Mouse (Mus musculus) liver, postnatal 0 days (tissue): ENCODE results near the gene Gadd45gip1. TPM values are rescaled to one million over a fixed set of nuclear protein-coding genes. Genes with fewer than 3 reads are reported as not detected.

ENCODE experiments used
- ATAC-seq: fragments of 200-750 bp; cut with Nextera tagmentation; 2 replicates; pipeline ENCODE4 v1.8.0; 2017; ENCODE audit warnings: mild to moderate bottlenecking, moderate library complexity
- DNase-seq: peaks from one replicate; pipeline ENCODE4 v3.0.0-alpha.2; 2016
- H3K27ac ChIP-seq: fragments of 300-500 bp; sonication (generic); 2 replicates; pipeline ENCODE4 v1.5.1; 2014; ENCODE audit warnings: antibody characterized with exemption, moderate library complexity, mild to moderate bottlenecking, low read depth
- H3K27me3 ChIP-seq: fragments of 300-500 bp; sonication (generic); 2 replicates; pipeline ENCODE4 v1.6.1; 2014; ENCODE audit warnings: low read length, control low read depth, mixed read lengths; ENCODE audit not compliant: insufficient read depth
- H3K36me3 ChIP-seq: fragments of 300-500 bp; sonication (generic); replicated peaks from 2 replicates; pipeline ENCODE4 v1.6.1; 2014; ENCODE audit warnings: mild to moderate bottlenecking, control low read depth, low read length, moderate library complexity, mixed read lengths; ENCODE audit not compliant: insufficient read depth
- H3K4me1 ChIP-seq: fragments of 300-500 bp; sonication (generic); 2 replicates; pipeline ENCODE4 v1.6.1; 2014; ENCODE audit warnings: antibody characterized with exemption, mild to moderate bottlenecking, control low read depth; ENCODE audit not compliant: insufficient read depth
- H3K4me2 ChIP-seq: fragments of 300-500 bp; sonication (generic); 2 replicates; pipeline ENCODE4 v1.6.1; 2014; ENCODE audit warnings: low read depth, mild to moderate bottlenecking, low read length, moderate library complexity, mixed read lengths
- H3K4me3 ChIP-seq: fragments of 300-500 bp; sonication (generic); 2 replicates; pipeline ENCODE4 v1.5.1; 2014; ENCODE audit warnings: low read depth, low read length
- H3K9ac ChIP-seq: fragments of 300-500 bp; sonication (generic); replicated peaks from 2 replicates; pipeline ENCODE4 v1.6.1; 2014; ENCODE audit warnings: mild to moderate bottlenecking, moderate library complexity
- H3K9me3 ChIP-seq: fragments of 300-500 bp; sonication (generic); 2 replicates; pipeline ENCODE4 v1.6.1; 2016; ENCODE audit warnings: mild to moderate bottlenecking, control low read depth, low read length, mixed read lengths
- CTCF ChIP-seq: sonication (generic); IDR thresholded peaks from 2 replicates; pipeline ENCODE4 v1.5.1; 2016; ENCODE audit warnings: antibody characterized with exemption, low read depth
- EP300 ChIP-seq: IDR thresholded peaks from 2 replicates; pipeline ENCODE4 v1.6.1; 2016; ENCODE audit warnings: antibody characterized with exemption, low read depth, mild to moderate bottlenecking
- WGBS: fragments of 180-500 bp; shearing (Covaris S2); extraction: QIAGEN DNeasy Blood & Tissue Kit; methylation state at CpG from one replicate; pipeline ENCODE4 v1.1.7; 2014; ENCODE audit not compliant: insufficient replicate concordance; 5-methylcytosine and 5-hydroxymethylcytosine counted together
- polyA plus RNA-seq: library from polyadenylated mRNA; unstranded; fragments of >200 nt; fragmentation: Nextera tagmentation; extraction: Ambion mirVana; gene quantifications from 2 replicates; pipeline ENCODE4 v1.2.1, GENCODE M21; 2015

Gene Gadd45gip1
- polyA plus RNA-seq, 1 experiment from 2014 or later, result 31.9 TPM

- Histone ChIP-seq H3K4me3 (peak within 1 kb of the TSS; percentile 60), H3K36me3 (no peaks in the 10 kb centered on the region), H3K9me3 (no peaks in the 10 kb centered on the region), H3K9ac (peak within 1 kb of the TSS; percentile 81), H3K4me2 (peak within 1 kb of the TSS; percentile 79), H3K4me1 (peaks cover 10% of the 10 kb centered on the region), H3K27me3 (peaks cover 23% of the 10 kb centered on the region), H3K27ac (peak within 1 kb of the TSS; percentile 77)
- WGBS, result 2% methylated on average over 34 of the region's 125 CpGs
- no peak for TF ChIP-seq EP300
- TF ChIP-seq CTCF, result no peak
- DNase-seq, result peak; percentile 76
- ATAC-seq, result peak; percentile 62
Measured at GRCm38 (mm10) chr8:84799999-84800831, 31.1 kb upstream of the Gadd45gip1 start, which contains the start of gene Nfix. TSS of gene Nfix (minus strand) at chr8:84800344.

DNA sequence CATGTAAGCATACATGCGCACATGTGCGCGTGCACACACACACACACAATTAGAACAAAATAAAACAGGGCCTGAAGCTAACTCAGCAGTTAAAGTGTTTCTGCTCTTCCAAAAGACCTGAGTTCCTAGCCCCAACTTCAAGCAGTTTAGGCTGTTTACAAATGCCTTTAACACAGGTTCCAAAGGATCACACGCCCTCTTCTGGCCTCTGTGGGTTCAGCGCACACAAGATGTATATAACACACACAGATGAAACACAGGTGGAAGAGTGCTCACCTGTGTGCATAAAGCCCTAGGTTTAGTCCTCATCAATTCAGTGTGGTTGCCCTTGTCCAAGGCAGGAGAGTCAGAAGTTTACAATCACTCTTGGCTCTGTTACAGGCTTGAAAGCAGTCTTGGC, 25.3 kb upstream of the Gadd45gip1 start:
- H3K36me3 ChIP-seq, result no peaks in the 10 kb centered on the region
- H3K27ac ChIP-seq, result no peak overlapping the region
- ATAC-seq (no peak), DNase-seq (no peak)
- peaks cover 7% of the 10 kb centered on the region for H3K27me3 ChIP-seq
- no peak overlapping the region for H3K4me2 ChIP-seq
- H3K9ac ChIP-seq, result no peak overlapping the region
- H3K9me3 ChIP-seq, result no peaks in the 10 kb centered on the region
- WGBS, result 91% methylated on average over 5 of the region's 5 CpGs
- TF ChIP-seq EP300 (no peak), CTCF (peak; percentile 30)
- no peak overlapping the region for H3K4me3 ChIP-seq
- H3K4me1 ChIP-seq, result peaks cover 4% of the 10 kb centered on the region

- Histone ChIP-seq H3K4me2 (no peak overlapping the region), H3K9ac (no peak overlapping the region), H3K4me1 (peaks cover 7% of the 10 kb centered on the region), H3K27me3 (peaks cover 16% of the 10 kb centered on the region), H3K36me3 (no peaks in the 10 kb centered on the region), H3K9me3 (no peaks in the 10 kb centered on the region), H3K27ac (no peak overlapping the region), H3K4me3 (no peak overlapping the region)
- 70% methylated on average over 12 of the region's 12 CpGs for WGBS
- ATAC-seq (no peak), DNase-seq (no peak)
- TF ChIP-seq CTCF, result no peak
- no peak for TF ChIP-seq EP300
Measured at GRCm38 (mm10) chr8:84809109-84809940, 22.0 kb upstream of the Gadd45gip1 start.

DNA sequence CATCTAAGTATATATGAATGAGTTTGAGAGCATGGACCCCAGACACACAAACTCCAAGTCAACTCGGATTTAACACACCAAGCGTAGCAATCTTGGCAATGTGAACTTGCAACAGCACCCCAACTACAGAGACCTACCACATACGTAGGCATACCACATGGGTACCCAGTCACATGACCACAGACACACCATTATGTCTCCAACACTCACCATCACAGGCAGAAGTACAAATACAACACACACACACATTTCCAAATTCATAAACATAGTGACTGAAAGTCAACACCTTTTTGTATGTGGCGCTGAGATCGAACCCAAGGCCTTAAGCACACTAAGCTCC, 21.4 kb upstream of the Gadd45gip1 start:
- 76% methylated on average over 5 of the region's 5 CpGs for WGBS
- Histone ChIP-seq H3K27ac (no peak overlapping the region), H3K9me3 (no peaks in the 10 kb centered on the region), H3K4me1 (peaks cover 7% of the 10 kb centered on the region), H3K9ac (no peak overlapping the region), H3K36me3 (no peaks in the 10 kb centered on the region), H3K27me3 (peaks cover 16% of the 10 kb centered on the region), H3K4me2 (no peak overlapping the region), H3K4me3 (no peak overlapping the region)
- ATAC-seq (no peak), DNase-seq (no peak)
- TF ChIP-seq CTCF (no peak), EP300 (no peak)

DNA sequence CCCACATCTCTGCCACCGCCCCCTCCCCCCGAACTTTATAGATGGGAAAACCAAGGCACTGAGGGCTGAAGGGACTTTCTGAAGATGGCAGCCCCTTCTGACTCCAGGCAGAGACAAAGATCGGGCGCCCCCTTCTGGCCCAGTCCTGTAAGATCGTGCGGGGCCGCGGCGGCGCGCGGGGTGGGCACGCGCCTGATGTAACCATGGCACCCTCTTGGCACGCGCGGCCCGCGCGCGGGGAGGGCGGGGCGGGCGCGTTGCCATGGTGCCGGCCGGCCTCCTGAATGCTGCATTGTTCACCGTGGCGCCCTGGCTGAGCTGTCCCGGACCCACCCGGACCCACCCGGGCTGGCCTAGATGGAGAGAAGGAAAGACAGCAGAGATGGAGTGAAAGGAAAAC, 20.4 kb upstream of the Gadd45gip1 start:
- TF ChIP-seq EP300 (no peak), CTCF (peak; percentile 88)
- H3K4me1 ChIP-seq, result peaks cover 15% of the 10 kb centered on the region
- H3K36me3 ChIP-seq, result no peaks in the 10 kb centered on the region
- ATAC-seq, result peak; percentile 67
- no peak overlapping the region for H3K9ac ChIP-seq
- H3K4me2 ChIP-seq, result peak overlapping the region; percentile 68
- H3K9me3 ChIP-seq, result no peaks in the 10 kb centered on the region
- peak; percentile 94 for DNase-seq
- peak overlapping the region; percentile 38 for H3K4me3 ChIP-seq
- peaks cover 14% of the 10 kb centered on the region for H3K27me3 ChIP-seq
- H3K27ac ChIP-seq, result no peak overlapping the region
- WGBS, result under 1% methylated on average over 23 of the region's 32 CpGs

DNA sequence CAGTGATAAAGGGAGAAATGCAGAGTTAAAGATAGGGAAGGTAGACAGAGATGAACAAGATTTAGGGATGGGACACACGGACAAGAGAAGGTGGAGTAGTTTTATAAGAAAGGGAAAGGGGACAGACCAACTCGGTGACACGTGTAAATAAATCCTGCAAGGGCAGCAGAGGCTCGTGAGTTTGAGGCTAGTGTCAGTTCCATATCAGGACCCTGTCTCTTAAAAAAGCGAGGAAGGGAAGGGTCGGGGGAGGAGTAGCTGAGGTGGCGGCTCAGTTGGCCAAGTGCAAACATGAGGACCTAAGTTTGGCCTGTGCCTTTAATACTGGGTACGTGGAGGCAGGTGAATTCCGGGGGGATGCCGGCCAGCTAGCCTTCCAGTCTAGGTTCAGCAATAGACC, 20.0 kb upstream of the Gadd45gip1 start:
- H3K27me3 ChIP-seq, result peaks cover 14% of the 10 kb centered on the region
- H3K4me3 ChIP-seq, result peak overlapping the region; percentile 38
- no peak for ATAC-seq
- peak overlapping the region; percentile 68 for H3K4me2 ChIP-seq
- peaks cover 15% of the 10 kb centered on the region for H3K4me1 ChIP-seq
- H3K27ac ChIP-seq, result no peak overlapping the region
- H3K9ac ChIP-seq, result no peak overlapping the region
- no peaks in the 10 kb centered on the region for H3K36me3 ChIP-seq
- 37% methylated on average over 10 of the region's 10 CpGs for WGBS
- no peaks in the 10 kb centered on the region for H3K9me3 ChIP-seq
- no peak for DNase-seq
- TF ChIP-seq CTCF (no peak), EP300 (no peak)
